Comparison of ENCODE assay signal across 37 mouse cellular contexts in the genomic region with DNA sequence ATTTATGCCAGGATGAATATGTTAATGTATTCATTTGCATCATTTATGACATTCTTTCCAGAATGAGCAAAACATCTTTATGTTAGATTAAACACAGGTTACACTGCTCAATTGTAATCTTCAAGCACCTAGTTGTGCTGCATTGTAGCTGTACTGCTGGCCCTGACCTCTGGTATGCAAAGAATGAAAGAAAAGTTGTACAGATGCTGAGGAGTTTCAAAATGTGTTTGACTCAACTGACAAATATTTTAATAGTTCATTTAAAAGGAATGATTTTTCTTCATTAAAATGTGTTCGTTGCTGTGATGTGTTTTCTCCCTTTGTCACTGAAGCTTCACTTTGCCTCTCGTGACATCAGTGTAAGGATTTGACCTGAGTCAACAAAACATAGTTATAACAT. TPM values are rescaled to one million over a fixed set of nuclear protein-coding genes. Genes with fewer than 3 reads are reported as not detected.
"Had no signal": no experiment of that assay in that cellular context is flagged by ENCODE, and none has a peak within 500 bp of the region (broad histone marks: within the 10 kb centered on the region; RNA-seq: fewer than 3 reads in every experiment).

No protein-coding gene starts in this region.

- H3K4me3 ChIP-seq: heart, embryonic 10.5 days; heart, embryonic 12.5 days; heart, embryonic 13.5 days; heart, embryonic 15.5 days; hindbrain, embryonic 10.5 days; hindbrain, embryonic 12.5 days; hindbrain, embryonic 13.5 days; hindbrain, embryonic 15.5 days; intestine, embryonic 15.5 days; kidney, embryonic 15.5 days; layer of hippocampus, adult 2 months had no signal

- H3K9me3 ChIP-seq: heart, embryonic 10.5 days; heart, embryonic 12.5 days; heart, embryonic 13.5 days; heart, embryonic 15.5 days; hindbrain, embryonic 10.5 days; hindbrain, embryonic 12.5 days; hindbrain, embryonic 13.5 days; hindbrain, embryonic 15.5 days; intestine, embryonic 15.5 days; kidney, embryonic 15.5 days had no signal

- H3K4me2 ChIP-seq: heart, embryonic 11.5 days; heart, embryonic 12.5 days; heart, embryonic 13.5 days; heart, embryonic 15.5 days; hindbrain, embryonic 12.5 days; hindbrain, embryonic 13.5 days; hindbrain, embryonic 14.5 days; hindbrain, embryonic 15.5 days; intestine, embryonic 15.5 days; kidney, embryonic 15.5 days had no signal

- H3K36me3 ChIP-seq: heart, embryonic 10.5 days; heart, embryonic 12.5 days; heart, embryonic 13.5 days; heart, embryonic 15.5 days; hindbrain, embryonic 10.5 days; hindbrain, embryonic 12.5 days; hindbrain, embryonic 13.5 days; hindbrain, embryonic 15.5 days; intestine, embryonic 15.5 days; kidney, embryonic 15.5 days had no signal

- H3K9ac ChIP-seq: heart, embryonic 12.5 days; heart, embryonic 13.5 days; heart, embryonic 15.5 days; hindbrain, embryonic 12.5 days; hindbrain, embryonic 13.5 days; hindbrain, embryonic 14.5 days; hindbrain, embryonic 15.5 days; intestine, embryonic 15.5 days; kidney, embryonic 15.5 days had no signal

- H3K4me1 ChIP-seq: heart, embryonic 10.5 days; heart, embryonic 12.5 days; heart, embryonic 13.5 days; heart, embryonic 15.5 days; hindbrain, embryonic 10.5 days; hindbrain, embryonic 12.5 days; hindbrain, embryonic 13.5 days; hindbrain, embryonic 15.5 days; intestine, embryonic 15.5 days; kidney, embryonic 15.5 days had no signal

- ATAC-seq: hindbrain, embryonic 16.5 days; hindbrain, postnatal 0 days; inflammation-experienced regulatory T-cells, adult 6 months; intestine, embryonic 15.5 days; intestine, embryonic 16.5 days; intestine, postnatal 0 days had no signal

- H3K27me3 ChIP-seq: heart, embryonic 12.5 days; heart, embryonic 13.5 days; heart, embryonic 15.5 days; hindbrain, embryonic 12.5 days; hindbrain, embryonic 13.5 days; hindbrain, embryonic 15.5 days; intestine, embryonic 15.5 days; kidney, embryonic 15.5 days had no signal

- DNase-seq: heart, postnatal 10 days; heart, postnatal 14 days; heart, postnatal 36 days; heart, postnatal 4 days; kidney, adult 11 months; kidney, adult 18-20 months; kidney, adult 2 months; kidney, adult 8-10 months; kidney, adult 9 months; kidney, postnatal 10 days; kidney, postnatal 14 days; kidney, postnatal 25 days; kidney, postnatal 36 days; kidney, postnatal 4 days; layer of hippocampus, adult 9-11 months; layer of hippocampus, postnatal 36 days had no signal

- H3K27ac ChIP-seq: heart, embryonic 10.5 days; heart, embryonic 13.5 days; heart, embryonic 15.5 days; hindbrain, embryonic 10.5 days; hindbrain, embryonic 12.5 days; hindbrain, embryonic 13.5 days; hindbrain, embryonic 14.5 days; hindbrain, embryonic 15.5 days; hindbrain, postnatal 0 days; intestine, embryonic 15.5 days; kidney, embryonic 15.5 days; kidney, postnatal 0 days; layer of hippocampus, adult 2 months had no signal

RNA-seq across cellular contexts. Expression of a gene that starts 46.0 kb away (rescaled TPM):
- total RNA-seq: heart, postnatal 25 days; heart, postnatal 36 days; hematopoietic stem cell, adult 5-6 weeks had no signal
